Mouse (Mus musculus) left cerebral cortex, adult 8-10 months (tissue): ENCODE measurements at regions not wholly inside any gene's neighbourhood (a gene's known extent, or its start where the extent isn't known, plus 50 kb on each side); places are given as distances from the start of the nearest gene placed in this dataset.

Experiments
- DNase-seq, 2 experiments: peaks; one replicate each; pipeline ENCODE4 v3.0.0; 2022; ENCODE audit warnings: low spot score in 2 of 2

DNA sequence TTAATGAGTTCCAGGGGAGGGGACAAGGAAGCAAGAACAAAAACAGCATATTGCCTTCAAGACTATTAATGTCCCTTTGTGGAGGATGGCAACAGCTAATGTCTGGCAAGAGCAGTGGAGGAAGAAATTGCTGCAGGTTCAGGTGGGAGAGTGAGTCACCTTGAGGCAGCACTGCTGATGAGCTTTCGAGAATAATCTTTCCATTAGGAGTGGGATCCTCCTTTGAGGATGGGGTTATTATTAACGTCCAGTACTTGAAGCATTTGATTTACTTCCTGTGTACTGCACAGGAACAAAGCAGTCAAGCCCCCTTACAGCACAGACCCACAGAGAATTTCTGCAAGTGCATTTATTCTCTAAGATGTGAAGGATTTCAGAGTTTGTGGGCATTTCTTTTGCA lies 671.2 kb upstream of the Stxbp6 start:
- no peak for DNase-seq

DNA sequence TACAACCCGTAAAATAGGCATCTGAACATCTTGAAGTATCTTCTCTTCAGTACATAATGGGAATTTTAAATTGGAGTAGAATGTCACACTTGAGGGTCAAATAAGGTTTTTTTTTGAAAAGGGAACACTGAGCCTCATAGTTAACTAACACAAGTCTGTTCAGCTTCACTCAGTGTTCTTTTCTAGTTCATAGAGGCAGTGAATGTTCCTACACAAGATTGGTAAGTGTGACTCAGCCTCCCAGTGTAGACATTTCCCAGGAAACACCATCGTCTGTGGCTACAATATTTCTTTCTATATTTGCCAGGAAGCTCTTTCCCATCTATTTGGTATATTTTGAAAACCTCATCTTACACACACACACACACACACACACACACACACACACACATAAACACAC lies 670.1 kb upstream of the Stxbp6 start:
- no peak for DNase-seq

DNA sequence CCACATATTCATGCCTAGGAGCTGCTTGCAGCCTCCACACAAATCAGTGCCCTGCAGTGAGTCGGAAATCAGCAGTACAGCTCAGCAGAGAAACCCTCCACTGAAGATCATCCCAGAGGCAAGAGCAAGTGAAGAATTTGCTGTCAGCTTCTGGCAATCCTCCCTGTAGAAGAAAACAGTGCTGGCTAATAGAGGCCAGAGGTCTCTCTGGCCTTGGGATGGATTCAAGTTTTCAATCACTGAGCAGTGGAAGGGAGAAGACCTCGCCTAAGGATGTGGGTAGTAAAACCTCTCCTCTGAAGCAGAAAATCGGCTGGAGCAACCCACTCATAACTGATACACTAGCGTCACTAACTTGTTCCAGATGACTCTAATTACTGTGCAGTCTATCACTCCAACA lies 659.2 kb upstream of the Stxbp6 start:
- DNase-seq = no peak

DNA sequence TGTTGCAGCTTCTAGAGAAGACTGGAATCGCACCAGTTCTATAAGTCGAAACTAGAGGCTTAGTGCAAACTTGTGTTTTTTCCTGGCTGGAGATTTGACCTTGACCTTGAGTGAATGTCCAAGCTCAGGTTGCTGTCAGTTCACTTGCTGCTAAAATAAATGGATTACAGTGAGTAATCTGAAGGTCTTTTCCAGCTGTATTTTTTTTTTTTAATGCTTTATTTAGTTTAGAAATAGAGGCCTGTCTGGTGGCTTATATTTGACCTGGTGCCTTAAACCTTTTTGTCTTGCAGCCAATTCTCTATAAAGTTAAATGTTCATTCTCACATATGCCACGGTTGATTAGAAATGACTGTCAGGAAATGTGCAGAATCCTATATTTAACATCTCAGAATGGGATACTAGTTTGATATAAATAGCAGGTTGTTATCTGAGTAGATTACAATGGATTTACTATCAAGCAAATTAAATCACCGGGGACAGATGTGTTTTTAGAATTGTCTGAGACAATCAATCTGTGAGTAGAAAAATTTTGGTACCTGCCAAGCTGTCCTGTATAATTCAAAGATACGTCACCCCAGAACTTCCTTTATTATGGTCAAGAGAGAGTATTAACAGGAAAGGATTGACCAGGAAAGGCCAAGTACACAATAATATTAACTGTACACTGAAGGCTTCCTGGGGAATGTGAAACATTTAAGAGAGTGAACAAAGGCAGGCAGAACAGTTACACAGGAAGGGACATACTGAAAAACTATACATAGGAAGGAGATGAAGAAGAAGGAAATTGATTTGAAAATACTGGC lies 650.3 kb upstream of the Stxbp6 start:
- DNase-seq = no peak

GRCm38 (mm10) chr12:45711351-45711750 lies 636.8 kb upstream of the Stxbp6 start:
- DNase-seq = no peak

DNA sequence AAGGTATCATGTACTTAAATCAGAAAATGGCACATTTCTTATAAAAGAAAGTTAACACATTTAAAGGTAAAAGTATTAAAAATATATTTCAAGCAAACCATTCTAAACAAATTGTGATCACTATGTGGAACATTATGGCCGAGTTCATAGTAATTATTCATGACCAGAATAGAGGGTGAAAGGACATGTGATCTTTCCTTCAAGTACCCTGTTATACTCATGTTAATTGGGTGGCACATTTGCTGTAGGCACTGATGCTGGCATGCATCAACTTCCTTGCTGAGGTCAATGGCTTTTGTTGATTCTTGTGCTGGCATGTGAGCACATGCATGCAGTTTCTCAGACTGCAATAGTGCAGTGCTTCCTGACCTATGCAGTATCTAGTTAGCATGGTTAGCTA lies 636.3 kb upstream of the Stxbp6 start:
- no peak for DNase-seq

GRCm38 (mm10) chr12:45689291-45689690 lies 614.8 kb upstream of the Stxbp6 start:
- no peak for DNase-seq

- no peak for DNase-seq
These were observed 612.3 kb upstream of the Stxbp6 start for GRCm38 (mm10) chr12:45686765-45687164.

DNA sequence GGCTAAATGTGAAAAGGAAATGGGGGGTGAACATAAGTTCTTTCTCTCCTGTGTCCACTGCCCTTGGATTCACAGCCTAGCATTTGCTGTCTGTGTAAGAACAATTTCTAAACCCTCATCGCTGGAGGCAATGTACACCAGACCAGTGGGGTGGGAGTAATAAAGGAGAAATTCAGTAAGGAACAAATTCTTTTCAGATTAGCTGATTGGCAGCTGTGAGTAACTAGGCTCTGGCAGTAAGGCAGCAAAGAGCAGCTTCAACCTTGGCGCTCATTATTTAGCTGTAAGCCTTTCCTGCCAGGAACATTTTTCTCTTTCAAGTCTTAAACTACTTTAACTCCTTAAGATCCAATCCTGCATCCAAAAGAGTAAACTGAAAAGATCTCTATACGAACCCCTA lies 597.9 kb upstream of the Stxbp6 start:
- no peak for DNase-seq

- DNase-seq = no peak
These were observed 597.0 kb upstream of the Stxbp6 start for GRCm38 (mm10) chr12:45671554-45671948.

DNA sequence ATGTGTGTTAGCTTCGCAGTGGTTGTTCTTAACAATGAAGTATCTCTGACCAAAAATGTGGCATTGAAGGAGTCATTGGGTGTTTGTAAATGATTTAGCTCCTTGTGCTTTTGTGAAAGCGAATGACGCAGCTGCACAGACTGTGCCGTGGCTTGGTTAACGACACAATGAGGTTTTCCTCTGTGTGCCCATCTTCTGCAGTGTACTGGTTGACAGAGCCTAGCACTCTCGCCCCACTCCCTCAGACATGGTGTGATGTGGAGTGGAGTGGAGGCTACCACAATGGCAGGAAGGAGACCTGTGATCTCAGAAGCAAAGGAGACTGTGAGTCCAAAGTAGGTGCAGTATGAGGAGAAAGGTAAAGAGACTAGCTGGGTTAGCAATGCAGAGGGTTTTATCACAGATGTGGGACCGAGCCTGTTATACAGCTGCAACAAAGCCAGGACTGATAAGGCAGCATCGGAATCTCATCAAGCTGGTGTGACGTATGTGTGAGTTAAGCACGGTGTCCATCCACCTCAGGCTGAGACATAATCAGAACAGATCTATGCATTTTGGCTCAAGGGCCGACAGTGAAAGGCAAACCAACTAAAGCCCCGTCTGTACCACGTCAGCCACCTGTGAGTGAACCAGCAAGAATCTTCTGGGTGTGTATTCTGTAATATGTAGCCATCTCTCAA lies 596.5 kb upstream of the Stxbp6 start:
- DNase-seq = no peak

DNA sequence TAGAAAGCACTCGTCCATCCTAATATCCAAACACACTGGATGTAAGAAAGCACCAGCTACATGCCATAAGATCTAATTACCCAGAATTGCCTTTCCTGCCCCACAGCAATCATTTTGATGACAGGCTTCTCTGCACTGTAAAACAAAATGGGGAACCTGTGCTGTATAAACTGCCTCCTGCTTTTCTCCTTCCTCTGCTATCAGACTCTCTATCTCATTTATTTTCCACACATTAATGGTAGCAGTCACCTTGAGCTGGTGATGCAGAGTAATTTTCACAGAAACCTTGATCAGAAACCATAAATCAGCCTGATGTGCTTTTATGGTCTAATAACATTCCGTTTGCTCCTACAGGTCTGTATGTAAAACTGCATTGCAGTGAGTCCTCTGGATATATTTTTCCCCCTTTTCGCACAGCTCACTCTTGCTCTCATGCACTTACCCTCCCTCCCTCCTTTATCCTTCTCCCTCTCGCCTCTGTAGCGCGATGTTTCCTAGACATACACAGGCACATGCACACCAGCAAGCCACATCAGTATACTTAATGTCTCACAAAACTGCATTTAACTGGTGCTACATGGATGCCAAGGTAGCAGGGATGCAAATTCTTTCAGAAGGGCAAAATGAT lies 595.9 kb upstream of the Stxbp6 start:
- no peak for DNase-seq

- DNase-seq = no peak
These were observed 585.1 kb upstream of the Stxbp6 start for GRCm38 (mm10) chr12:45659612-45660011.

DNA sequence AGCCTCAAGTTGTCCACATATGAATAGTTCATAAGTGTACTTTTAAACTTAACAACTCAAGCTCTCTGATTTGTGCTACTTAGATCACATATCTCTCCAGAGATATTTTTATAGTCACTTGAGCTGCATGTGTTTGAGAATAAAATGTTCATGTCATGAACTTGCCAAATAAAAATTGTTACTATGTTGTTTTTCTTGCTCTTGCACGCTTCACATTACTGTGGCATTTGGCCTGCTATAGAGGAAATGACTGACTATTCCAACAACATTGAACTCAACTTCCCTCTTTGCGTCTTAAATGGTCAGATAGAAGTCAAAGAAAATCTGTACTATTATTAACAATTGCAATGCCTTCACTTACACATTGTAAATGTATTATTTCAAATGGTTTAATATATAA lies 582.1 kb upstream of the Stxbp6 start:
- DNase-seq = no peak

- no peak for DNase-seq
These were observed 574.1 kb upstream of the Stxbp6 start for GRCm38 (mm10) chr12:45648654-45649053.

GRCm38 (mm10) chr12:45644180-45644579 lies 569.7 kb upstream of the Stxbp6 start:
- no peak for DNase-seq

GRCm38 (mm10) chr12:45622830-45623229 lies 548.3 kb upstream of the Stxbp6 start:
- DNase-seq = no peak

- no peak for DNase-seq
These were observed 545.5 kb upstream of the Stxbp6 start for GRCm38 (mm10) chr12:45620056-45620455.

GRCm38 (mm10) chr12:45614509-45615150 lies 540.1 kb upstream of the Stxbp6 start:
- no peak for DNase-seq

GRCm38 (mm10) chr12:45614074-45614473 lies 539.6 kb upstream of the Stxbp6 start:
- no peak for DNase-seq

DNA sequence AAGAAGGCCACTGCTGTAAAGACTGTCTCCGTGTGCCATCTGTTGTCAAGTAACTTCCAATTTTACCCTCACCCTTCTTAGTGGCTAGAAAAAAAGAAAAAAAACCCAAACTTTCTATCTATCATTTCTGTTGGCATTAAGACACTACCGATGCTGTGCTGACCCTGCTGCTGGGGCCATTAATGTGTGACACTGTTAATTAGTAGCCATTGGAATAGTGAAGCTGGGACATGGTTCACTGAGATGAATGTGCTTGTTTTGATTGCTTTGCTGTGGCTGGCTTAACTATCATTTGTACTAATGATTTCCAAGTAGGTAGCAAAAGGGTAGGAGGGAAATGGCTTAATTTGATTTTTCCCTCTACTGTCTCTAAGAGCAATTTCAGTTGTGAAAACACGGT lies 524.9 kb upstream of the Stxbp6 start:
- no peak for DNase-seq

GRCm38 (mm10) chr12:45597904-45598570 lies 523.5 kb upstream of the Stxbp6 start:
- no peak for DNase-seq
